Mouse (Mus musculus): ENCODE measurements around the gene Zfp592. TPM values are rescaled to one million over a fixed set of nuclear protein-coding genes. Genes with fewer than 3 reads are reported as not detected.
A peak's percentile ranks its signal among the peaks of the same experiment; 100 is the strongest.

Gene Zfp592
- polyA plus RNA-seq, 1 experiment: 14.1 TPM

DNA sequence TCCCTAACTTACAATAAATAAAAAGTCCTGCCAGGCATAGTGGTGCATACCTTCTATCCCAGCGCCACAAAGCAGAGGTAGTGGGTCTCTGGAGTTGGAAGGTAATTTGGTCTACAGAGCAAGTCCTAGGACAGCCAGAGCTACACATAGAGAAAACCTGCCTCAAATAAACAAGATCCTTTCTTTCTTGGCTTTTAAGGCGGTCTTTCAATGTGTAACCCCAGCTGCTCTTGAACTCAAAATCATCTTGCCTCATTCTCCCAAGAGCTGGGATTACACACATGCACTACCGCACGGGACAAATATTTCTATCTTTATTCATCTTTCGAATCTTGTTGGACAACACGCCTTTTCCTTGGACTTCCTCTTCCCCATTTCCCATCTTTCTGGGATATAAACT, 1.4 kb upstream of the Zfp592 start:
- Histone ChIP-seq H3K27ac (ENCODE audit: insufficient read depth, low read length) (no peak overlapping the region), H3K4me1 (ENCODE audit: control insufficient read depth, insufficient read depth, low read length) (peaks cover 1% of the 10 kb centered on the region; the same call in 1 of the 2 replicates), H3K4me3 (ENCODE audit: insufficient read depth, low read length) (peak overlapping the region; percentile 95; the same call in 1 of the 2 replicates)
- TF ChIP-seq CTCF (IDR thresholded peaks at IDR 0.05; ENCODE audit: extremely low read depth, insufficient read depth, low read length) (no peak), POLR2A (IDR thresholded peaks at IDR 0.05; ENCODE audit: extremely low read depth, insufficient read depth, low read length) (no peak)

DNA sequence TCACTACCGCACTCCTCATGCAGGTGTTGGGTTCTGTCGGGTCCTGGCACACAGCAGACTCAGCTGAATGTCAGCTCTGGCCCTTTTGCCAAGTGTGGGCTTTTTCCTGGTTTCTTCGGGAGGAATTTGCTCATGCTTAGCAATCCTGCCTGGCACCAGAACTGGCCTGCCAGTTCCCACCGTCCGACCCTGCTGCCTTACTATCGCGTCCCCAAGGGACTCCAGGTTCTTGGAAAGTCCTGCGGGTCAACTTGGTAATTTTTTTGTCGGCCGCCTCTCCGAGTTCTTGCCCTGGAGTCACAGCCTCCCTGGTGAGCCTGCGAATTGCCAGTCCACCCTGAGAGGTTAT, 876 bp upstream of the Zfp592 start:
- Histone ChIP-seq H3K4me1 (ENCODE audit: control insufficient read depth, insufficient read depth, low read length) (peaks cover 4% of the 10 kb centered on the region; the same call in 1 of the 2 replicates), H3K27ac (ENCODE audit: insufficient read depth, low read length) (no peak overlapping the region), H3K4me3 (ENCODE audit: insufficient read depth, low read length) (peak overlapping the region; percentile 95)
- TF ChIP-seq POLR2A (IDR thresholded peaks at IDR 0.05; ENCODE audit: extremely low read depth, insufficient read depth, low read length) (no peak), CTCF (IDR thresholded peaks at IDR 0.05; ENCODE audit: extremely low read depth, insufficient read depth, low read length) (no peak)

DNA sequence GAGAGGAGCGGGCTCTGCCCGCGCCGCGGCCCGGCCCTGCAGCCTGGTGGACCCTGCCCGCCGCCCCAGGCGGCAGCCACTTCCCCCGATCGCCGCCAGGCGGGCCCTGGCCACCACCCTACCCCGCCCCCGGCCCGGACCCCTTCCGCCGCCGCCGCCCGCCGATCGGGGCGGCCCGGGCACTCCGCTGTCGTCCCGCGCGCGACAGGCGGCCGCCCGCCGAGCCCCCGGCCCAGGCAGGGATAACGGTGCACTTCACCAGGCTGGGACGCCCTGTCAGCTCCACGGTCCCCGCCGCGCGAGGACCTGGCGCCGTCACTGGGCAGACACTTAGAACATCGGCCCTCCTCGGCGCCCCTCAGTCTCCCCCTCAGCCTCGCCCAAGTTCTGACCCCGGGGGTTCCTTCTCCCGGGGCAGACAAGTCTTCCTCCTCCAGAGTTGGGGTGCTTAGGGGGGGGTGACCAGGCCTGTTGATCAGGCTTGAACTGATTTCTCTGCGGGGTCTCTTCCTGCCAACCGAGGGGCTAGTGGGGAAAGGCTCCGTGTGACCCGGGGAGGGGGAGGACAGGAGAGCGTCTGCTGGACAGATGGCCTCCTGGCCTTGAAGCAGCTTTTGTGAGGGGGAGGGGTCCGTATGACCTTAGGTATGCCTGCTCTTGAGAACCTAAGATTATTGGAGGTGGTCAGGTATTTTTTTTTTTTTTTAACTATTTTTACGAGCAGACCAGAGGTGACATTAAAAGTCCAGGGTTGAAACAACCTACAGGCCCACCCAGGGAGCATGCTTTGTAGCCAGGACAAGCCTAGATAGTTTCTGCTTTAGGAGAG, 567 bp downstream of the Zfp592 start:
- peaks cover 4% of the 10 kb centered on the region; the same call in 1 of the 2 replicates for H3K4me1 ChIP-seq (ENCODE audit: control insufficient read depth, insufficient read depth, low read length)
- H3K27ac ChIP-seq (ENCODE audit: insufficient read depth, low read length): peak overlapping the region; percentile 87
- H3K4me3 ChIP-seq (ENCODE audit: insufficient read depth, low read length): peak overlapping the region; percentile 95
- no peak for TF ChIP-seq CTCF (IDR thresholded peaks at IDR 0.05; ENCODE audit: extremely low read depth, insufficient read depth, low read length)
- no peak for TF ChIP-seq POLR2A (IDR thresholded peaks at IDR 0.05; ENCODE audit: extremely low read depth, insufficient read depth, low read length)

DNA sequence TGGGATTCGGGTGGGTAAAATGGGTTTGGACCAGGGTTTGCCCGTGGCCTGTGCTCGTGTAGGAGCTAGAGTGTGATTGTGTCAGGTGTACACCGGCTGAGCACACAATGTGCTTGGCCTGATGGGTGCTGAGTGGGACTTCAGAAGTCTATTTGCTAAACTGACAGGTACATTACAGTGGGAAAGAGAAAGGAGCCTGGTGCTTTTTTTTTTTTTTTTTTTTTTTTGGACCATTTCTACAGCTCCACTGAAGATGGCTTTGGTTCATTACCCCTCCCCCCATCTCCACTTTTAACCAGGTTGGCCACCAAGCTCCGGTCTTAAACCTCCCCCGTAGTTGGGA, 1.2 kb downstream of the Zfp592 start:
- H3K27ac ChIP-seq (ENCODE audit: insufficient read depth, low read length): no peak overlapping the region
- no peak for TF ChIP-seq CTCF (IDR thresholded peaks at IDR 0.05; ENCODE audit: extremely low read depth, insufficient read depth, low read length)
- peak overlapping the region; percentile 95 for H3K4me3 ChIP-seq (ENCODE audit: insufficient read depth, low read length)
- H3K4me1 ChIP-seq (ENCODE audit: control insufficient read depth, insufficient read depth, low read length): peaks cover 4% of the 10 kb centered on the region; the same call in 1 of the 2 replicates

DNA sequence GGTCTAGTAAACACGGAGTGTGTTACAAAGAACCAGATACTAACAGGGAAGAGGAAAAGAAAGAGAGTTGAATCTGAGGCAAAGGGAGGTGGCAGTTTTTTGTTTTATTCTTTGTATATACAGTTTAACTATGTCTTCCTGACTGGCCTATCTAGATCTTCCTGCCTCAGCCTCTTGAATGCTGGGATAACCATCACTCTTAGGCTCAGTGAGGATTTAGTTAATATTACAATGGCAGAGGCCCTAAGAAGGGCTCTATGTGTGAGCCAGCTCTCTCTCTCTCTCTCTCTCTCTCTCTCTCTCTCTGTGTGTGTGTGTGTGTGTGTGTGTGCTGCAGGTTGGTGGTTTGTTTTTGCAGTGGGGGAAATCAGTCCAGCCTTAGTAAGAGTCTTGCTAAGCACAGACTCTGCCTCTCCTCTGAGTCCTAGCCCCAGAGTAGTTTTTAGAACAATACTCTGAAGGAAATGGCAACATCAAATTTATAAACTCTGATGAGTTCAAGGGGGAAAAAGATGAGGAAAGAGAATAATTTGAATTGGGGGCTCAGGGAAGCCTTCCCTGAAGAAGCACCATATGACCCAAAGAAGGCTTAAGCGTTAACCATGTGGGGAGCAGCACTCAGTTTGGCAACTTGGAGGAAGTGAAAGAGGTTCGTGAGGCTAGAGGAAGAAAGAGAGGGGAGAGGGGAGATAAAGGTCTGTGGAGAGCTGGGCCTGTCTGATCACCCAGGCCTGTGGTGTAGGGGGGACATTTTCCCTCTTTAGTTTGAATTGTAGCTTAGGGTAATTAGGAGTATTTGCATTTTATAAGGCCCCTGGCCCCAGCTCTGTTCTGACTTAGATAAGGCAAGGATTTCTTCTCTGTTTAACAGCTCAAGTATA, 2.0 kb downstream of the Zfp592 start:
- H3K4me3 ChIP-seq (ENCODE audit: insufficient read depth, low read length): no peak overlapping the region
- TF ChIP-seq POLR2A (IDR thresholded peaks at IDR 0.05; ENCODE audit: extremely low read depth, insufficient read depth, low read length) (no peak), CTCF (IDR thresholded peaks at IDR 0.05; ENCODE audit: extremely low read depth, insufficient read depth, low read length) (no peak)
- H3K4me1 ChIP-seq (ENCODE audit: control insufficient read depth, insufficient read depth, low read length): peaks cover 4% of the 10 kb centered on the region; the same call in 1 of the 2 replicates
- no peak overlapping the region for H3K27ac ChIP-seq (ENCODE audit: insufficient read depth, low read length)

DNA sequence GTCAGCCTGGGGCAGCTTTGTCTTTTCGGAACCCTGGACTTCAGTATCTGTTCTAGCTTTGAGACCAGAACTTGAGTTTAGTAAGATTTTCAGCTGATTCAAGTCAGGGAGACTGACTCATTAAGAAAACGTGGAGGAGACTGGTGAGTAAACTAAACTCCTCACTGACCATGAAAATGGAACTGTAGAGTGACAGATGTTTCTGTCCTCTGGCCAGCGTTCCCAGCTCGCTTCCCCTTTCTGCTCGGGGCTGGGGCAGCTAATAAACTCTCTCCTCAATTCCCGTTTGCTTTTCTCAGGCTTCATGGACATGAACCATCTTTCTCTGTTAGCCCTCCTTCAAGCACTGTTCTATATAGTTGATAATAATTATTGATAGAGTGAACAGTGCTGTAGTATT, 4.3 kb downstream of the Zfp592 start:
- Histone ChIP-seq H3K4me1 (ENCODE audit: control insufficient read depth, insufficient read depth, low read length) (peaks cover 2% of the 10 kb centered on the region; the same call in 1 of the 2 replicates), H3K4me3 (ENCODE audit: insufficient read depth, low read length) (no peak overlapping the region), H3K27ac (ENCODE audit: insufficient read depth, low read length) (no peak overlapping the region)
- TF ChIP-seq POLR2A (IDR thresholded peaks at IDR 0.05; ENCODE audit: extremely low read depth, insufficient read depth, low read length) (no peak), CTCF (IDR thresholded peaks at IDR 0.05; ENCODE audit: extremely low read depth, insufficient read depth, low read length) (no peak)

DNA sequence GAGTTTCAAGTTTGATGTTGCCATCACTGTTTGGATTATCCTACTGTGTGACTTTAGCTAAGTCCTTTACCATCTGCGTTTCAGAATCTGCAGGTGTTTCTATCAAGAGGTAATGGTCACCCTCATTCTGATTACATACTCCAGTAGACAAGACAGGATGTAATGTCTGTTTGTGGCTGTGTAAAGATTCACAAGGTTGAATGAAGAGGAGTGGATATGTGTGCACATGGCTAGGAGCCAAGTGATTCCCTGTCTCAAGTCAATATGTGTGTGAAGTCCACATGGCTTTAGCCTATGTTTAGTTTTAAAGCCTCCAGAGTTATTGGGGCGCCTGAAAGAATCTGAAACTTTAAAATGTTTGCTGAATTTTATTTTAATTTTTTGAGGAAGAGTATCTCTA, 6.1 kb downstream of the Zfp592 start:
- Histone ChIP-seq H3K4me1 (ENCODE audit: control insufficient read depth, insufficient read depth, low read length) (peaks cover 2% of the 10 kb centered on the region; the same call in 1 of the 2 replicates), H3K4me3 (ENCODE audit: insufficient read depth, low read length) (no peak overlapping the region), H3K27ac (ENCODE audit: insufficient read depth, low read length) (no peak overlapping the region)
- TF ChIP-seq CTCF (IDR thresholded peaks at IDR 0.05; ENCODE audit: extremely low read depth, insufficient read depth, low read length) (no peak), POLR2A (IDR thresholded peaks at IDR 0.05; ENCODE audit: extremely low read depth, insufficient read depth, low read length) (no peak)

DNA sequence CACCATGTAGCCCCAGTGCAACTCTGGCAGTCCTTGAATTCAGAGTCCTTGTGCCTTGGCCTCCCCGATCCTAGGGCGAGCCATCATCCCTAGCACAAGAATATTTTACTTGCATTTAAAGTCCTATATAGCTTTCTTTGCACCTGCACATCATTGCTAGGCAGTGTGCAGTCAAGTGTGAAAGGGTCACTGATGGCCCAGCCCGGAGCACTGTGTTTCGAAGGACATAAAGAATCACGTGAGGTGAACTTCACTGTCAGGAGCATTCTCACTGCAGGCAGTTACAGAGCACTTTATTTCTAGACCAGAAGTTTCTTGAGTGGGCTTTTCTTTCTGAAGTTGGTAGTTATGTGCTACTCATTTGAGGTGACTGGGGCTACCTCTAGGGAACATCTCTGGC, 8.4 kb downstream of the Zfp592 start:
- H3K4me1 ChIP-seq (ENCODE audit: control insufficient read depth, insufficient read depth, low read length): peaks cover 5% of the 10 kb centered on the region
- no peak overlapping the region for H3K27ac ChIP-seq (ENCODE audit: insufficient read depth, low read length)
- H3K4me3 ChIP-seq (ENCODE audit: insufficient read depth, low read length): no peak overlapping the region
- TF ChIP-seq CTCF (IDR thresholded peaks at IDR 0.05; ENCODE audit: extremely low read depth, insufficient read depth, low read length) (no peak), POLR2A (IDR thresholded peaks at IDR 0.05; ENCODE audit: extremely low read depth, insufficient read depth, low read length) (no peak)

DNA sequence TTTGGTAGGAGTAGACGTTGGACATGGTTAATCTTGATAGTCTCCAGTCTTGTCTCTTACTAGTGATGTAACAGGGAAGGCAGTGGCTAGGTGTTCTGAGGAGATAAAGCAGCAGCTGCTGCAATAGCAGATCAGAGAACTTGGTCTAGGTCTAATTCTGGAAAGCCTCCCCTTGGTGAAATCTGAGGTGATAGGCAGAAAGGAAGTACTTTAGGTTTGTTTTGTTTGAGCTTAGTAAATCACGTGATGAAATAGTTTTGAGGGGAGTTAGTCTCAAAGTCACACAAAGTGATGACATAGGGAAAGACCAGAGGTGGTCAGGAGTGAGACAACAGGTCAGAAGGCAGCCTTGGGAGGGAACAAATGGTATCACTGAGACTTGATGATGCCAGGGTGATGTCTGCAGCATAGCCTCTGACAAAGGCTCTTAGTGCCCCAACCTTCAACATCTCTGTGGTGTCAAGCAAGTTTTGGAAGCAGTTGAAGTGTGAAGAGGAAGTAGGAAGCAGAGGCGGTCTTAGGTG, 11.1 kb downstream of the Zfp592 start:
- H3K27ac ChIP-seq (ENCODE audit: insufficient read depth, low read length): no peak overlapping the region
- peaks cover 4% of the 10 kb centered on the region for H3K4me1 ChIP-seq (ENCODE audit: control insufficient read depth, insufficient read depth, low read length)
- no peak overlapping the region for H3K4me3 ChIP-seq (ENCODE audit: insufficient read depth, low read length)
- TF ChIP-seq POLR2A (IDR thresholded peaks at IDR 0.05; ENCODE audit: extremely low read depth, insufficient read depth, low read length) (no peak), CTCF (IDR thresholded peaks at IDR 0.05; ENCODE audit: extremely low read depth, insufficient read depth, low read length) (no peak)
